Mouse (Mus musculus) neural tube, embryonic 13.5 days (tissue): Measurements from ENCODE around the gene Muc4. TPM values are rescaled to one million over a fixed set of nuclear protein-coding genes. Genes with fewer than 3 reads are reported as not detected.

Experiments
- ATAC-seq: fragments of 200-750 bp; cut with Nextera tagmentation; 2 replicates; pipeline ENCODE4 v1.8.0; 2017; ENCODE audit warnings: low read depth, mild to moderate bottlenecking, moderate TSS enrichment, moderate library complexity
- H3K27ac ChIP-seq: fragments of 300-500 bp; sonication (generic); replicated peaks from 2 replicates; pipeline ENCODE4 v1.5.1; 2015; ENCODE audit warnings: moderate library complexity, mild to moderate bottlenecking, inconsistent platforms
- H3K27me3 ChIP-seq: fragments of 300-500 bp; sonication (generic); 2 replicates; pipeline ENCODE4 v1.6.1; 2015; ENCODE audit warnings: mild to moderate bottlenecking, inconsistent platforms
- H3K36me3 ChIP-seq: fragments of 300-500 bp; sonication (generic); 2 replicates; pipeline ENCODE4 v1.6.1; 2015; ENCODE audit warnings: mild to moderate bottlenecking, inconsistent platforms
- H3K4me1 ChIP-seq: fragments of 300-500 bp; sonication (generic); replicated peaks from 2 replicates; pipeline ENCODE4 v1.6.1; 2015; ENCODE audit warnings: inconsistent platforms
- H3K4me2 ChIP-seq: fragments of 300-500 bp; sonication (generic); 2 replicates; pipeline ENCODE4 v1.6.1; 2015; ENCODE audit warnings: inconsistent platforms, mild to moderate bottlenecking, moderate library complexity
- H3K4me3 ChIP-seq: fragments of 300-500 bp; sonication (generic); 2 replicates; pipeline ENCODE4 v1.5.1; 2015; ENCODE audit warnings: mild to moderate bottlenecking, inconsistent platforms
- H3K9ac ChIP-seq: fragments of 300-500 bp; sonication (generic); 2 replicates; pipeline ENCODE4 v1.6.1; 2015; ENCODE audit warnings: moderate library complexity, mild to moderate bottlenecking, inconsistent platforms
- H3K9me3 ChIP-seq: fragments of 300-500 bp; sonication (generic); 2 replicates; pipeline ENCODE4 v1.6.1; 2016; ENCODE audit warnings: inconsistent platforms
- WGBS: fragments of 180-500 bp; shearing (Covaris S2); methylation state at CpG from one replicate; pipeline ENCODE4 v1.1.7; 2015; 5-methylcytosine and 5-hydroxymethylcytosine counted together
- polyA plus RNA-seq: library from polyadenylated mRNA; unstranded; fragments of >200 nt; fragmentation: Nextera tagmentation; extraction: Ambion mirVana; gene quantifications from 2 replicates; pipeline ENCODE4 v1.2.1, GENCODE M21; 2015

Muc4 gene
- polyA plus RNA-seq, 1 experiment from 2014 or later: not detected

GRCm38 (mm10) chr16:32707824-32708456, 27.7 kb upstream of the Muc4 start:
- no peak overlapping the region for H3K4me2 ChIP-seq
- no peak for ATAC-seq
- WGBS: 78% methylated on average over 9 of the region's 9 CpGs

GRCm38 (mm10) chr16:32708457-32709033, 27.1 kb upstream of the Muc4 start:
- no peak overlapping the region for H3K27ac ChIP-seq
- WGBS: 73% methylated on average over 10 of the region's 10 CpGs
- H3K27me3 ChIP-seq: no peaks in the 10 kb centered on the region
- H3K4me2 ChIP-seq: no peak overlapping the region
- H3K4me3 ChIP-seq: no peak overlapping the region
- H3K9ac ChIP-seq: no peak overlapping the region
- H3K36me3 ChIP-seq: no peaks in the 10 kb centered on the region
- no peaks in the 10 kb centered on the region for H3K9me3 ChIP-seq
- no peak for ATAC-seq
- no peaks in the 10 kb centered on the region for H3K4me1 ChIP-seq

More at GRCm38 (mm10) chr16:32707824-32708456, 27.7 kb upstream of the Muc4 start:
- Histone ChIP-seq H3K9ac (no peak overlapping the region), H3K4me1 (no peaks in the 10 kb centered on the region), H3K36me3 (no peaks in the 10 kb centered on the region), H3K27me3 (no peaks in the 10 kb centered on the region), H3K27ac (no peak overlapping the region), H3K9me3 (no peaks in the 10 kb centered on the region), H3K4me3 (no peak overlapping the region)

GRCm38 (mm10) chr16:32709116-32709515, 26.6 kb upstream of the Muc4 start:
- ATAC-seq: no peak
- no peaks in the 10 kb centered on the region for H3K36me3 ChIP-seq
- no peak overlapping the region for H3K9ac ChIP-seq
- H3K27ac ChIP-seq: no peak overlapping the region
- 89% methylated on average over 8 of the region's 8 CpGs for WGBS
- H3K27me3 ChIP-seq: no peaks in the 10 kb centered on the region
- H3K4me3 ChIP-seq: no peak overlapping the region
- H3K9me3 ChIP-seq: no peaks in the 10 kb centered on the region
- no peak overlapping the region for H3K4me2 ChIP-seq
- H3K4me1 ChIP-seq: no peaks in the 10 kb centered on the region

DNA sequence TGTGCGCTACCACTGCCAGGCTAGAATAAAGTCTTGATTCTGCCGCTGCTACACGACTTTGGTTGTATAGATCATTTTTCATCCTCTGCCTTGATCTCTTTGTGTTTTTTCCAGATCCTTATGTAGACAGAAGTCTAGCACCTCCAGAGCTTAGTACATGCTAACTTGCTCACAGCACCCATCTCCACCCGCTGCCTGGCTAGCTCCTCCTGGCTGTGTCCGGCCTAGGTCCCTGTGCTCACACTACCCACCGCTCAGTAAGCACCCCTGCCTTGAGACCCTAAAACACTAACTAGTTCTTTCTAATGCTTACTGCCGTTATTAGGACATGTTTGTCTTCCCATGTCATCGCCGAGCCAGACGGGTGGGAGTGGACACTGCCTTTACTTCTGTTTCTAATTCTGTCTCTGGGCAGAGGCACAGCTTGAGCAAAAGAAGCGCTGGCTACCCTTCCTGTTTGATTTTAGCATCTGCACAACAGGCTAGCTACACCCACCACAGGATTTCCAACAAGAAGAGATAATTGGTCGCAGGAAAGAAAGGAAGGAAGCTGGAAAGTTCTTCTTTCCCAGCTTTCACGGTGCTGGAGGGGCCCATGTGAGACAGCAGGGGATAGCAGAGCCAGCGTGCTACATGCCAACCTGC, 25.1 kb upstream of the Muc4 start:
- no peak for ATAC-seq
- no peak overlapping the region for H3K9ac ChIP-seq
- 75% methylated on average over 14 of the region's 14 CpGs for WGBS

GRCm38 (mm10) chr16:32712202-32712601, 23.5 kb upstream of the Muc4 start:
- no peak overlapping the region for H3K4me2 ChIP-seq
- no peak overlapping the region for H3K27ac ChIP-seq
- no peak overlapping the region for H3K4me3 ChIP-seq
- H3K36me3 ChIP-seq: no peaks in the 10 kb centered on the region
- H3K4me1 ChIP-seq: no peaks in the 10 kb centered on the region
- no peaks in the 10 kb centered on the region for H3K27me3 ChIP-seq
- no peaks in the 10 kb centered on the region for H3K9me3 ChIP-seq
- 89% methylated on average over 11 of the region's 11 CpGs for WGBS
- H3K9ac ChIP-seq: no peak overlapping the region
- ATAC-seq: no peak

More for the DNA sequence above, 25.1 kb upstream of the Muc4 start:
- Histone ChIP-seq H3K27ac (no peak overlapping the region), H3K4me1 (no peaks in the 10 kb centered on the region), H3K27me3 (no peaks in the 10 kb centered on the region), H3K4me3 (no peak overlapping the region), H3K4me2 (no peak overlapping the region), H3K36me3 (no peaks in the 10 kb centered on the region), H3K9me3 (no peaks in the 10 kb centered on the region)

GRCm38 (mm10) chr16:32713556-32713955, 22.1 kb upstream of the Muc4 start:
- H3K9me3 ChIP-seq: no peaks in the 10 kb centered on the region
- H3K4me2 ChIP-seq: no peak overlapping the region
- 60% methylated on average over 6 of the region's 6 CpGs for WGBS
- no peaks in the 10 kb centered on the region for H3K4me1 ChIP-seq
- no peak overlapping the region for H3K27ac ChIP-seq
- H3K4me3 ChIP-seq: no peak overlapping the region
- H3K36me3 ChIP-seq: no peaks in the 10 kb centered on the region
- H3K27me3 ChIP-seq: no peaks in the 10 kb centered on the region
- no peak overlapping the region for H3K9ac ChIP-seq
- ATAC-seq: no peak

DNA sequence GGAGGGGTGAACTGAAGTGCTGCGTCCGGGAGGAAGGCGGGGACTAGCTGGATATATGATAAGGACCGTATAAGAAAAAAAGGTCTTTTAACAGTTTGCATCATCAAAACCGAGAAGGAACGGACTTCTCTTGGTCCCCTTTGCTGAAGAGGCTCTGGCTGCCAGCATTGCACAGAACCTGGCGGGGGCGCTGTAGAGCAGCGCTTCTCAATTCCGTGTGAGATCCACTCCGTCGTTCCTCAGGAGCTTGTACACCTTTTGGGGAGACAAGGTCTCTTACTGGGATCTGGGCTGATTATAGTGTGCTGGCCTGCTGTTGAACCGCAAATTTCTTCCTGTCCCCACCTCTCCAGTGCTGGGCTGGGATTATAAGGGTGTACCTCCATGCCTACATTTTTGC, 20.3 kb upstream of the Muc4 start:
- Histone ChIP-seq H3K36me3 (no peaks in the 10 kb centered on the region), H3K4me2 (no peak overlapping the region), H3K27ac (no peak overlapping the region), H3K9me3 (no peaks in the 10 kb centered on the region), H3K27me3 (no peaks in the 10 kb centered on the region), H3K9ac (no peak overlapping the region), H3K4me1 (no peaks in the 10 kb centered on the region), H3K4me3 (no peak overlapping the region)
- no peak for ATAC-seq
- 28% methylated on average over 13 of the region's 13 CpGs for WGBS

DNA sequence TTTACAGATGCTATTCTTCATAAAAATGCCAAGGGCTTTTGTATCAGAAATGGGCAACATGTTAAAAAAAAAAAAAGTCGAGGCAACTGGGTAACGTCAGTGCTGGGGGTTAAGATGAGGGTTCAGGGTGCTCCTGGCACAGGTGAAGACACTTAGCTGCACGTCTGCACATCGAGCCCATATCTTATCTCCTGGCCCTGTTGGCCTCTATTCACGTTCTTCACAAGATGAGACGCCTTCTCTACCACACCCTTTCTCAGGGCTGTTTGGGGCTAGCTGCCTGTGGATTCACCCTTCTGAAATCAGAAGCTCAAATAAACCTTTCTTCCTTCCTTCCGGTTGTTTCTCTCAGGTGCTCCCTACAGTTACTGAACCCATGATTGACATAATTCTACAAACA, 12.5 kb upstream of the Muc4 start:
- Histone ChIP-seq H3K27me3 (no peaks in the 10 kb centered on the region), H3K9me3 (no peaks in the 10 kb centered on the region), H3K9ac (no peak overlapping the region), H3K4me2 (no peak overlapping the region), H3K4me3 (no peak overlapping the region), H3K27ac (no peak overlapping the region), H3K4me1 (no peaks in the 10 kb centered on the region), H3K36me3 (no peaks in the 10 kb centered on the region)
- WGBS: 83% methylated on average over 7 of the region's 7 CpGs
- no peak for ATAC-seq

DNA sequence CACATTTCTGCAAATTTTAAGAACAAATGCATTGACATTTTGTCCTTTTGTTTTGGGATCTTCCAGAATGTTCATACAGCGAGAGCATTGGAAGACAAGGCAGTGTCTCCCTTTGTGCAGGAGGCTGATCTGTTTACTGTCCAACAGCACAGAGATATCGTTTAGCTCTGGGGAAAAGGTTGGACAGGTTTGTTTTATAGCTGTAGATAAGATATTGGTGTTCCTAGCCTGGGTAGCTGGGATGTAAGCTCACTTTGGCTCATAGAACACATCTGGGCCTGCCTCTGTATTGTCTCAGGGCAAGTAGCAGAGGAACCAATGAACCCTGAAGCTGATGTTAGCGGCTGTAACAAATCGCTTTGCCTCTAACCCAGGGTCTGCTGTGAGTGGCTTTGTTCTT, 11.9 kb upstream of the Muc4 start:
- Histone ChIP-seq H3K27ac (no peak overlapping the region), H3K9ac (no peak overlapping the region), H3K27me3 (no peaks in the 10 kb centered on the region), H3K4me3 (no peak overlapping the region), H3K4me1 (no peaks in the 10 kb centered on the region), H3K36me3 (no peaks in the 10 kb centered on the region), H3K4me2 (no peak overlapping the region), H3K9me3 (no peaks in the 10 kb centered on the region)
- ATAC-seq: no peak
- WGBS: 85% methylated on average over 4 of the region's 4 CpGs

DNA sequence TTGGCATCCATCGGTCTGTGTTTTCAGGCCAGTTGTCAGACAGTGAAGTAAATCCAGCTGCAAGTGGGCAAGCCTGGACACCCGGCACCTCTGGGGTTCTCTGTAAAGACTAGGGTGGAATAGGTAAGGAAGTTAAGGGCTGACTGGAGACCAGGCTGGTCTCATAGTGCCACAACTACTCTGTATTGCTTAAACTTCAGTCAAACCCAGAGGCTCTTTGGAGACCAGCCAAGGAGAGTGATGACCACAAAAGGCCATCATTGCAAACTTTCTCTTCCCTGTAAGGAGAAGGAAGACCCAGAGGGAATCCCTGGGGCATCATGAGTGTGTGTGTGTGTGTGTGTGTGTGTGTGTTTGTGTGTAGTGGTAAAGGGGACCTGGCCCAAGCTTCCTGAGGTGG, 11.4 kb upstream of the Muc4 start:
- Histone ChIP-seq H3K4me1 (no peaks in the 10 kb centered on the region), H3K27ac (no peak overlapping the region), H3K27me3 (no peaks in the 10 kb centered on the region), H3K9me3 (no peaks in the 10 kb centered on the region), H3K9ac (no peak overlapping the region), H3K4me2 (no peak overlapping the region), H3K4me3 (no peak overlapping the region), H3K36me3 (no peaks in the 10 kb centered on the region)
- WGBS: 89% methylated on average over 2 of the region's 2 CpGs
- ATAC-seq: no peak

GRCm38 (mm10) chr16:32726501-32726900, 9.2 kb upstream of the Muc4 start:
- ATAC-seq: no peak
- no peaks in the 10 kb centered on the region for H3K9me3 ChIP-seq

DNA sequence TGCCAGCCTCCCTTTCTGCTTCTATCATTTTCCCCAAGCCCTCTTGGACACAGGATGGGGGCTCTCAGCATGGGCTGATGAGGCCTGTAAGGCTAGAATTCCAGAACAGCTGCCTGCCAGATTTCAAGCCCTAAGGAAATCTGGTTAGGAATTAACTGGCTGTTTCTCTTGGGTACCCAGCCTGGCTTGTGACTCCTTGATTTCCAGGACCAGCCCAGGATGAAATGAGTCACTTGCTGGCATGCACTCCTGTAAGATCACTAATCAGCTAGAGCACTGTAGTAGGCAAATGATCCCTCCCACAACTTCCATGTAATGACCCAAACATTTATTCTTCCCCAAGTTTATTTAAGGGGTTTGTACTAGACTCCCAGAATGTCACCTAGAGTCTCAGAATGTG, 7.4 kb upstream of the Muc4 start:
- H3K27me3 ChIP-seq: no peaks in the 10 kb centered on the region
- H3K4me1 ChIP-seq: no peaks in the 10 kb centered on the region
- H3K36me3 ChIP-seq: no peaks in the 10 kb centered on the region
- H3K9me3 ChIP-seq: no peaks in the 10 kb centered on the region
- H3K27ac ChIP-seq: no peak overlapping the region
- no peak overlapping the region for H3K9ac ChIP-seq
- H3K4me2 ChIP-seq: no peak overlapping the region
- no peak for ATAC-seq
- no peak overlapping the region for H3K4me3 ChIP-seq

More at GRCm38 (mm10) chr16:32726501-32726900, 9.2 kb upstream of the Muc4 start:
- no peak overlapping the region for H3K27ac ChIP-seq
- H3K4me3 ChIP-seq: no peak overlapping the region
- no peak overlapping the region for H3K9ac ChIP-seq
- no peak overlapping the region for H3K4me2 ChIP-seq
- H3K27me3 ChIP-seq: no peaks in the 10 kb centered on the region
- no peaks in the 10 kb centered on the region for H3K36me3 ChIP-seq
- no peaks in the 10 kb centered on the region for H3K4me1 ChIP-seq

DNA sequence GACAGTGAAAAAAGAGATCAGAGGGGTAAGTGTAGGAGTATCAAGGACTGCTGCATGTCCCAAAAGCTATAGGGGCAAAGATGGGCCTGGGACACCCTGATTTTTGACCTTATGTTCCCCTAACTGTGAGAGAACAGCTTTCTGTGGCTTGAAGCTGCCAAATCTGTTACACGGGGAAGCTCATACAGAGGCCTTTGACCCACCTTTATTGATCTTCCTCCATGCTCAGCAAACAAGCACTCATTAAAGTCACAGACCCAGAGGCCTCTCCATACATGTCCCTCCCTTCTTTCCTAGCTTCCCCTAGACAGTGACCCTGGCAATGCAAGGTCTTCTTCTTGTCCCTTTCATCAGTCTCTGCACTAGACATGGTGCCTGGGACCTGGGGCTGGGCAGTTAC, 7.0 kb upstream of the Muc4 start:
- Histone ChIP-seq H3K4me1 (no peaks in the 10 kb centered on the region), H3K36me3 (no peaks in the 10 kb centered on the region), H3K9ac (no peak overlapping the region), H3K27ac (no peak overlapping the region), H3K27me3 (no peaks in the 10 kb centered on the region), H3K4me3 (no peak overlapping the region), H3K4me2 (no peak overlapping the region), H3K9me3 (no peaks in the 10 kb centered on the region)
- 83% methylated on average over 1 of the region's 1 CpGs for WGBS
- ATAC-seq: no peak
